Mouse (Mus musculus): ENCODE data around the gene Slc30a10.

Gene Slc30a10

DNA sequence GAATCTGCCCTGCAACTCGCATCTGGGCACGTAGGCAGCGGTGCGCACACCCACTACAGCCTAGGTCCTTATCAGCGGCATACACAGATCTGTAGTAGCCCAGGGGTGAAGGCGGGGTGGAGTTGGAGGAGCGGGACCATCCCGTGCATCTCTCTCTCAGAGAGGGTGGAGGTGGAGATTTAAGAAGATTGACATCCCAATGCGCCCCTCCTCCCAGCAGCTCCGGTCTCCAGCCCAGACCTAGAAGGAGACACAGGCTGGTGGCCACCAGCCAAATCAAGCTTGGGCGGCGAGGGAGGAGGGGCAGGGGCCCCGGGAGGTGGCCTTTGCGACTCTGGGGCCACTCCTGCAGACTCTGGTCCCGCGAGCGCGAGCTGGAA, at the start of gene Slc30a10:
TSS of gene Slc30a10 (plus strand) at position 274 of the 380 bp plus-strand sequence.
- in situ Hi-C loops (cut with MboI), result no loop called here

DNA sequence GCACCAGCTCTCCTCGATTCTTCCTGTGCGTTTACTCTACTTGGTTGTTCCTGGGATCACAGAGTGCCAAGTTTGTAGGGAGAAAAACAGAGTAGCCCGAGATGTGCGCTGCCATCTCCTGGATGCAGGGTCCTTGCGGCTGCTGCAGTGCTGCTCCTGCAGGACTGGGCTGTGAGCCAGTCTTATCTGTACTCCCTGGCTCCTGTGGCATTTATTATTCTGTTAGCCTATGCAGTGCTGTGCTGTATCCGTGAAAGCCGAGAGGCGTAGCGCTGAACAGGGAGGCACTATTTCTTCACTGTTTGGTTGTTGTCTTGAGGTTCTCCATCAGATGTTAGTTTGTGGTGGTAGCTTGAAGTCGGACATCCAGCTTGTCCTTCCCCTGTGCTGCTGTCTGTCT, 48.7 kb upstream of the Slc30a10 start:
- in situ Hi-C loops (cut with MboI), result loop anchor here (25.0 kb wide), 1 partner anchor 1306 kb away; the partner anchor contains the start of gene Tgfb2

DNA sequence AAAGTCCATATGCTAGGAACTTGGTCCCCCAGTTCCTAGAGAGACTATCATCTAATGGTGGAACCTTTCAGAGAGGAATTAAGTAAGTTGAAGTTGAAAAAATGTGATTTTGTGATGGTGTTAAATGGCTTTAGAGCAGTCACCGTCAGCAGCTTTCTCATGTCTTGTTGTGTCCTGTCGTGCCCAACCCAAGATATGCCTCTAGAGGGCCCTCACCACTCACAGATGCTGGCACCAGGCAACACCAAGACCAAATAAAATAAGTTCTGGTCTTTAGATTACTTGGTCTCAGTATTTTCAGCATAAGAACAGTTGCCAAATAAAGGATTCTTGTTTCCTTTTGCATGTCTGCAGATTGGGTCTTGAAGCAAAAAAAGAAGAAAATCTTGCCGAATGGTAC, 44.8 kb upstream of the Slc30a10 start:
- in situ Hi-C loops (cut with MboI), result loop anchor here (25.0 kb wide), 1 partner anchor 1302 kb away; the partner anchor contains the start of gene Tgfb2

DNA sequence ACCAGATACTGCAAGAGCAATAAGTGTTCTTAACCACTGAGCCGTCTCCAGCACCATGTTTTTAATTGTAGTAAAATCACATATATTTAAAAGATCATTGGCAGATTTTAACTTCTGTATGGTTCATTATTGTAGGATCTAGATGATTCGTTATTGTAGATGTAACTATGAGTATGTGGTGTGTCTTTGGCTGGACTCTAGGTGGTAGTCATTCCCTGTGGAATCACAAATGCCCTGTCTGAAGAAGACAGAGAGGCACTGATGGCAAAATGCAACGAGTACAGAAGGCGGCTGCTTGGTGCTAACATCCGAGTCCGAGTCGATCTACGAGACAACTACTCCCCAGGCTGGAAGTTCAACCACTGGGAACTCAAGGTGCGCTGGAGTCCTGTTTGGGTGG, 36.6 kb upstream of the Slc30a10 start:
- in situ Hi-C loops (cut with MboI), result loop anchor here (25.0 kb wide), 1 partner anchor 1294 kb away; the partner anchor contains the start of gene Tgfb2

DNA sequence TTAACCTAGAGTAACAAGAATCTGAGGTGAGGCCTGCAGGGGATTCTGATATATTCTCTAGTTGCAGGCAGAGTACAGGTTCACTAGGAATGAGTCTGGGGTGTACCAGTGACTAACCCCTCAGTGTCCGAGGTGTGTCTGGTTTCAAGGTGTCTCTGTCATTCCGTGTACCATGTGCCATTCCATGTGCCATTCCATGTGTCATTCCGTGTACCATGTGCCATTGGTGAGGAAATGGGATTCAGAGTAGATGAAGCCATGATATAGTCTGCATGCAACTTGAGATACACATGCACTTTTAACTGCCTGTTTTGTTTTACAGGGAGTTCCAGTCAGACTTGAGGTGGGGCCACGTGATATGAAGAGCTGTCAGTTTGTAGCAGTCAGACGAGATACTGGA, 34.8 kb upstream of the Slc30a10 start:
- in situ Hi-C loops (cut with MboI), result loop anchor here (25.0 kb wide), 1 partner anchor 1292 kb away; the partner anchor contains the start of gene Tgfb2

DNA sequence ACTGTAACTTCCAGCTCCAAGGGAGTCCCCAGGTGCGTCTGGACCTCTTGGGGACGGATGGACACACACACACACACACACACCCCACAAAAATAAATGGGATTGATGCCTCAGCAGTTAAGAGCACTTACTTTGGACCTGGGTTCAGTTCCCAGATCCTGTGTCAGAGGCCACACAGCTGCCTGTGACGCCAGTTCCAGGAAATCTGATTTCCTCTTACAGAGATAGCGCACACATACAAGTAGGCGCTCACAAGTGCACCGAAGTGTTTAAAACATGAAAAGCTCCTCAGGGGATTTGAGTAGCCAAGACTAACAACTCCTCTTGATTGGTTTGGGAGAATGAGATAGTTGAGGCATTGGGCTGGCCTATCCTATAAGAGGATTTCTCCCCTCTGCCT, 33.9 kb upstream of the Slc30a10 start:
- in situ Hi-C loops (cut with MboI), result loop anchor here (25.0 kb wide), 1 partner anchor 1292 kb away; the partner anchor contains the start of gene Tgfb2

DNA sequence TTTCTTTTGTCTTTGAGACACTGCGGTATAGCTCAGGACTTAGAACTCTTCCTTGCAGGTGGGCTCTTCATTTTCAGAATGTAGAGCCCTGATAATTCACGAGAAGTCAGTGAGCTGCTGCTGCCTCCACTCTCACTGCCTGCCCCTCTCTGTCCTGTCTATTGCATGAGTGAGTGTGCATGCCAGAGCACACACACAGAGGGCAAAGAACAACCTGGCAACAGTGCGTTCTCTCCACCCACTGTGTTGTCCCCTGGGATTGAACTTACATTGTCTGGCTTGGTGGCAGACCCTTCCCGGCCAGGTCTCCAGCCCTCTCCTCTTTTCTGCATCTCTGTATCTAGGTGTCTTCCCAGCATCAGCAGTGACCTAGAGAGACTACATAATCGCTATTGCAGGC, 28.1 kb upstream of the Slc30a10 start:
- in situ Hi-C loops (cut with MboI), result no loop called here

DNA sequence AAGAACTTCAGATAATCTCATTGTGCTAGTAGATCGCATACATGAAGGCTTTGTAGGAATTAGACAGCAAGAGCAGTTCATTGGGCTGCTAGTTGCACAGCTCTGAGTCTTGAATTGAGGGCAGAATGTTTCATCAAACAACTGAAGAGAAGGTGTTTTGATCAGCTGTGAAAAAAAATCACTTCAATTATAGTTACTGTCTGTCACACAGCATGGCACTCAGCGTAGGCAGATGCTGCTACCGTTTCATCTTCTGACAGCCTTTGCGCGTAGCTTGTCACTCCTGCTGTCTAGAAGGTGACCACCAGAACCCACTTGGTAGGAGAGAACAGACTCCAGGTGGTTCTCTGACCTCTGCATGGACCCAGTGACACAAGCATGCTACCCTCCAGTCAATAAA, 24.2 kb upstream of the Slc30a10 start:
- in situ Hi-C loops (cut with MboI), result no loop called here

DNA sequence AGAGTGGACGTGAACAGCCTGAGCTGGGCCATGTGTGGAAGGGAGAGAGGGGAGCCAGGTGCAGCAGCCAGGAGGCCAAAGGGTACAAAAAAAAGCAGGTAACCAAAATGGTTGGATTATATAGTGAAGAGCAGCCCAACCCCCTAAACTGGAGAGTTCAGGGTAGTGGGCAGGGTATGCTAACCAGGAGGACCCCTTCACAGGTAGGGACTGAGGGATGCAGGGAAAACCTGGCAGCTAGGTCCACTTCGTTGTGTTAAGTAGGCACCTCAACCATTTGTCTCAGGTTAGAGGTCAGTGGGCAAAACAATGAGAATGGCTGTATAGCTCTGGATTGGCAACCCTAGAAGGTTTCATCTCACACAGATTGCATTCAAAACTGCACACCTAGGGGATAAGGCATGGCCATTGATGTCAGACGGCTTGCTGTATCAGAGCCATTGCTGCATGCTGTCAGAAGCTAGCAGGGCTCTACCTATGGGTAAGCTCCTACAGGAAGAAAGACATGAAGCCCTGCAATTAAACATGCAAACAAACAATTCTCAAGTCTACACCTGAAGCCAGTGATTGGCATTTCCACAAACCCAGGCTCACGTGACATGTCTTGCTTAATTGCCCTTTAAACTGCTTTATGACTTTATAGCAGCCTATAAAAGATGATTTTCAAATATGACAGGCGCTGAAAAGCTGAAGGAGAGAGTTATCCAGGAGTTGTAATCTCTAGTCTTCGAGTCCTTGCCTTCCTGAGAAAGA, 23.2 kb upstream of the Slc30a10 start:
- in situ Hi-C loops (cut with MboI), result no loop called here

DNA sequence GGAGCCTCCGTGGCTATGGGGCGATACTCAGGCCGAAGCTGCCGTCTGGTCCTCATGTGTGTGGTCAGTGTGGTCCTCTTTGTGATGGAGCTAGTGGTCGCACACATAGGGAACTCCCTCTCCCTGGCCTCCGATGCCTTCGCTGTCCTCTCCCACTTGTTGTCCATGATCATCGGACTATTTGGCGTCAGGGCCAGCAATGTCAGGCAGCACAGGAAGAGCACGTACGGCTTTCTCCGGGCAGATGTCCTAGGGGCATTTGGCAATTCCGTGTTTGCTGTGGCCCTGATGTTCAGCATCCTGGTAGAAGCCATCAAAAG, 22.7 kb upstream of the Slc30a10 start:
- in situ Hi-C loops (cut with MboI), result no loop called here

DNA sequence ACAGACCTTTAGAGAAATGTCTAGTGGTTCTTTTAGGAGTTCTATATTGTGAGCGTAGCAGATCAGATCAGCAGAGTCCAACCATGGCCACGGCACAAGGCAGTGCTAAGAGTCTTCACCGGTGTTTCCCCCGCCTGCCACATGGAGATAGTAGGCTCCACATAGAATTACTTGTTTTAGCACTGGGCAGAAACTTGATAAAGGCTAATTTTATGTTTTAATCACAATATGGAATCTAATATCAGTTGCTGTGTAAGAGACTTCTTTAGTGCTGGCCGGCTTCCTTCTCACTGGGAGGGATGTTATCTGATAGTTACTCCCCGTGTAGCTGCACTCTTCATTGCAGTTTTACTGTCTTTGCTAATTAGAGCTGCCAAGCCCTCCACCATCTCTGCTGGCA, 21.5 kb upstream of the Slc30a10 start:
- in situ Hi-C loops (cut with MboI), result no loop called here

DNA sequence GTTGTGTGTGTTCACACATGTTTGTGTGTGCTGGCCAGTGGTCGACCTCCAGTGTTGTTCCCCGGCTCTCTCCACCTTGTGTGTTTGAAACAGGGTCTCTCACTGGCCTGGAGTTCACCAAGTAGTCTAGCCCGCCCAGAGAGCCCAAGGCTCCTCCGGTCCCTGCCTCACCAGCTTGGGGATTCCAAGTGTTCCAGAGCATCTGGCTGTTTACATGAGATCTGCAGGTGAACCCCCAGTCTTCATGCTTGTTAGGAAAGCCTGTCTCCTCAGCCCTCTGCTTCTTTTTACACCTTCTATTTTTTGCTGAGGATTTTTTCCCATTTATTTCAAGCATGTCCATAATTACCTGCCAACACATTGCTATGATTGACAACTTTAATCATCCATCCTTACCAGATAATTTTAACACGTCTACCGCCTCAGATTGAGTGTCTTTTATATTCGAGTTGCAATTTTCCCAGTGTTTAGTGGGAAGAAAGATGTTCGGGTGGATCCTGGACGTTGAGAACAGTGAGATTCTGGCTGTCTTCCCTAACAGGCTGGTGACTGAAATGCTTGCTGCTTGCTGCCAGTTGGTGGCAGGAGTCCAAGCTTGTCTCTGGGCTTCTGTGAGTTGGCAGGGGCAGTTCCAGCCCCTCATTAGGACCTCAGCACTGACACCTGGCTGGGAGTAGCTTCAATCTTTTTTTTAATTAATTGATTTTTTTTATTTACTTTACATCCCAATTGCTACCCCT, 15.6 kb upstream of the Slc30a10 start:
- in situ Hi-C loops (cut with MboI), result no loop called here

DNA sequence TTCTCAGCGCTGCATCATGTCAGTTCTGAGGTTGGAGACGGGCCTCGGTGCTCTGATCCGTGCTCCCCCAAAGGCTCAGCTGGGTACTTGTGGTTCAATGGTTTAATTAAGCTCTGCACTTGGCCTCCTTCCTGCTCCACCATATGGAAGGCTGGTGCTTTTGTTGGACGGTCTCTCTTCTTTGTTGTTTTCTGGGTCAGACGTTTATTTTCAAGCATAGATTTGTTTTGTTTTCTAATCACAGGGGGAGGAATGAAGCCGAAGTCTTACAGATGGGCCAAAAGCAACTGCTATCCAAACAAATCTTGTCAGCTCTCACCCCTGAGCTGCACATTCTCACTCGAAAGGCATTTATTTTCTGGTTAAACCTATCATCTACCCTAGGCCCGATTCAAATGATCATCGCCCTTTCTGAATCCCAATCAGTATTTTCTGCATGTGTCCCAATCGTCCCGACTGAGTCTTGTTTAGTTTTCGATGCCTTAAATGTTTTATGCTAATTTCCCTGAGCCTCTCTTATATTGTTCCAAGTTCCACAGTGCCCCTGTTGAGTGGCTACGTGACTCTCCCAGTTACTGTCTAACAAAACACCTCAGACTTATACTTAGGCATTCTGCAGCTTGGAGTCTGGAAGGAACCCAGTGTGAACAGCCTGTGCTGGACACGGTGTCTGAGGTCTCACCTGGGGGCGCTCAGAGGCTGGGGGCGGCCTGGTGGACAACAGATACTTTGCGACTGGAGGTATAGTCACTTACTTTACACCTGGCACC, 12.8 kb upstream of the Slc30a10 start:
- in situ Hi-C loops (cut with MboI), result no loop called here

DNA sequence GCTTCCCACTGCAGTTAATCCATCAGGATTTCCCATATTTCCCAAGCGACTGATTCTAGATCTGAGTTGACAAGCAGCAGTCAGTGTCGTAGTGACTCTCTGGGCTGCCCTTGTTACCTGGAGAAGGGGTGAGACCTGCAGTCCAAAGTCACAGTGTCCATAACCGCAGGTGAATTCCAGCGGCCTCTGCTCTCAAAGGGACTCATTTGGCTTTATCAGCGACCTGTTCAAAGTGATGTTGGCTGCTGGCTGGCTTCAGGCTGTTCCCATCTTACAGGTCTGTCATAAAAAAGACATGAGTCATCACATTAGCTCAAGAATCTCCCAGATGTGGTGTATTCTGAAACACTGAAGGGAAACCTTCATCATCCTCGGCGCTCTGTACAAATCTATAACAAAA, 5.7 kb upstream of the Slc30a10 start:
- in situ Hi-C loops (cut with MboI), result no loop called here

DNA sequence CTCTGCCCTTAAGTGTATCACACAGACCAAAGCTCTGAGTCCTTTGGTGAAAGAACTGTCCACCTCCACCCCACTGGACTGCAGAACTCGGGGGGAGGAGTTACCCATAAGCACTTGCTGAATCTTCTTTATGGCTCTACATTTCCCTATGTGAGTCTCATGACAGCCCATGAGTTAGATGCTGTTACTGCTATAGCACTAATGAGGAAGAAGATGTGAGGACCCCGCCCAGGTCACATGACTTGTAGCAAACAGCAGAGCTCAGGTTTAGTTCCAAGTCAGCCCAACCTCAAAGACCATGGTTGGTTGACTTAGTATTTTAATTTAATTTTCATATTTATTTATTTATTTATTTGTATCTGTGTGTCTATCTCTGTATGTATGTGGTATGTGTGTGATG, 4.9 kb upstream of the Slc30a10 start:
- in situ Hi-C loops (cut with MboI), result no loop called here

DNA sequence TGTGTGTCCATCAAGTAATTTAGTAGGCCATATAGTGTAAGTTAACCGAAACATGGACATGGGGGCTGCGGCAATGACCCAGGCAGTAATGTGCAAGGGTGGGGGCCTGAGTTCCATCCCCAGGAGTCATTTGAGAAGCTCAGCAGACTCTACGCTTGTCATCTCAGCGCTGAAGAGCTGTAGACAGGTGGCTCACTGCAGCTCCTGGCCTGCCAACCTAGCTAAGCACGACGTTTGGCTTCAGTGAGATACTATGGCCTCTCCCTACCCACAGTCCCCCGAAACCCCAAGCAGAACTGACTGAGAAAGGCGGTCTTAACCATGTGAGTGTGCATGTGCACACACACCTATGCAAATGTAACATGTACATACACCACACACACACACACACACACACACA, 3.6 kb upstream of the Slc30a10 start:
- in situ Hi-C loops (cut with MboI), result no loop called here

DNA sequence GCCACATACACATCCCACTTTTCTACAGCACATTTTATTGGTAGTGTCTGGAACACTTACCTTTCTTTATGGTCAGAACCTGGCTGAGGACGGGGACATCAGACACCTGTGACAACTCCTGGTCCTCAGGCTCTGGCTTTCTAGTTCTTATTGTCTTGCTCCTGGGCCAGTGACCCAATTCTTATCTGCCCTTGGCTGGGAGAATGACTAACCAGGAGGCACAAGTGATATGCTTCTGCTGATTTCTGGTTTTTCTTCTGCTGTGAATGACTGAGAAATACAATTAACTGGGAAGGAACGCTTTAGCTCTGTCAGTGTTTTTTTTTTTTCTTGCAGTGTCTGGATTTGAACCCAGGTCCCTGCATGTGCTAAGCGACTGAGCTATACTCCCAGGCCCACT, 3.2 kb upstream of the Slc30a10 start:
- in situ Hi-C loops (cut with MboI), result no loop called here

DNA sequence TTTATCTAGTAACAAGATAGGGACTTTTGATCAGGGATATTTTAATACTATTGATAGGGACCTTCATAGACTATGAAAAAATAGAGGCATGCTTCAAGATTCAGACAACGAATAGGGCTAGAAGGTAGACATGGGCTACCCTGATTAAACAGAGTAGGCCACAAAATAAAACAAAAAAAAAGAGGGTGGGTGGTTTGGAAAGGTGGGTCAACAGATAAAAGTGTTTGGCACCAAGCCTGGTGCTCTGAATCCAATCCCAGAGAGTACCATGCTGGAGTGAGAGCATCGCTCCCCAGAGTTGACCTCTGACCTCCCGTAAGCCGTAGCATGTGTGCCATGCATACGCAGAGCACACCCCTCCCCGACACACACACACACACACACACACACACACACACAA, 2.2 kb upstream of the Slc30a10 start:
- in situ Hi-C loops (cut with MboI), result no loop called here

DNA sequence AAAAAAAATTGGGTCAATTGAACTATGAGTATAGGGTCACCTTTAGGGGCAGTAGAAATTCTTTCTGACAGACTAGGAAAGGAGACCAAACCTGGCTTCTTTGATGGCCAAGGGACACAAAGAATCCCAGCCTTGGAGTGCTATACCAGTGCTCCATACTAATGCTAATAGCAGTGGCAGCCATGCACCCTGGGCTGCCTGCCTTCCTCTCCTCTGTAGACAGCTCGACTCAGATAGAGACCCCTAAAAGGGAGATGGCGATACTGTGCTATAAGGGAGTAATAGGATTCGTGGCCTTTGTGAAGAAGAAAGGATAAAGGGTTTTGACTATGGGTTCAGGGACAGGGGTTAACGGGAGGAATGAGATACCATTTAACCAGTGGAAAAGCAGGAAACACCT, 504 bp upstream of the Slc30a10 start:
- in situ Hi-C loops (cut with MboI), result no loop called here

DNA sequence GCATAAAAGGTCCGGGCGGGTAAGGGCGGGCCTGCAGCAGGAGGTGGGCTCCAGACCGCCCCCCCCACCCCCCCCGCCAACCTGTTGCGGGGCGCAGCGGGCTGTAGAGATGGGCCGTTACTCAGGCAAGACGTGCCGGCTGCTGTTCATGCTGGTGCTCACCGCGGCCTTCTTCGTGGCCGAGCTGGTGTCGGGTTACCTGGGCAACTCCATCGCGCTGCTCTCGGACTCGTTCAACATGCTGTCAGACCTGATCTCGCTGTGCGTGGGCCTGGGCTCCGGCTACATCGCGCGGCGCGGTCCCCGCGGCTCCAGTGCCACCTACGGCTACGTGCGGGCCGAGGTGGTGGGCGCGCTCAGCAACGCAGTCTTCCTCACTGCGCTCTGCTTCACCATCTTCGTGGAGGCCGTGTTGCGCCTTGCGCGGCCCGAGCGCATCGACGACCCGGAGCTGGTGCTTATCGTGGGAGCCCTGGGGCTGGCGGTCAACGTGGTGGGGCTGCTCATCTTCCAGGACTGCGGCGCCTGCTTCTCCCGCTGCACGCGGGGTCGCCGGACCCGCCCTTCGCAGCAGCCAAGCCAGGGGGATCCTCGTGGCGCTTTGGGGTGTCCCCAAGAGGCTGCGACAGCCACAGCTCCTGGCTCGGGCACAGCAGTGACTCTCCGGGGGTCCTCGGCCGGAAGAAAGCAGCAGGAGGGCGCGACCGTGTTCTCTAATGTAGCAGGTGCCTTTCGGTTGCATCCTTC, 480 bp downstream of the Slc30a10 start:
- in situ Hi-C loops (cut with MboI), result no loop called here

DNA sequence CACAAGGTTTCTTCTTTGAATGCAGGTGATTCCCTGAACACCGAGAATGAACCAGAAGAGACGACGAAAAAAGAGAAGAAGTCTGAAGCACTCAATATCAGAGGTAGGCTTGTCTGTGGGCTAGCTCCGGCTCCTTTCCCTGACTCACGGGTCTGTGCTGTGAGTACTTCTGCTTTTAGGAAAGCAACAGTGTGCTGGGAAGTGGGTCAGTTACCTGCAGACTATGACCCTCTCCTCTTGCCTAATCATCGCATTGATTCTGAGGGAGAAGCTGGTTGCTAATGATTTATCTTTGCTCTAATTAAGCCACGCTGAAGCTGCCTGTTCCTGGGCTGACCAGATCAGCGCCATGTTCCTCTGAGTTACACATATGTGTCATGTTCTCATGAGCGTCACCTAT, 1.7 kb downstream of the Slc30a10 start:
- in situ Hi-C loops (cut with MboI), result no loop called here

DNA sequence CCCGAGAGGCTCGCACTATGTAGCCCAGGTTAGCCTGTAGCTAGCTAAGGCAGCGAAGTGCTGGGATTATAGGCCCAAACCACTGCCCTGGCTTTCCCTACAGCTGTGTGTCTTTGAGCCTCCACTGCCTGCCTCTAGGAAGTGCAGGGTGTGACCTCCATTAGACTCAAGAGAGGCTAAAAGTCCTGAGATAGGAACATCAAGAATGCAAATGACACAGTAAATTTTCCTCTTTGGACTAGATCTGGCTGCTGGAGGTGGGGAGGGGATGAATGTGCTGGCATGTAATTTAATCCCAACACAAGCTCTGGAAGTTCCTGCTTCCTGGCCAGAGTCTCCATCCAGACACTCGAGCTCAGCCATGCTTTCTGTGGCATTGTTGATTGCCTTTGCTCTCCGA, 5.4 kb downstream of the Slc30a10 start:
- in situ Hi-C loops (cut with MboI), result no loop called here

All from mature B cell (primary cell).